Mouse (Mus musculus) right cerebral cortex, postnatal 10 days (tissue): ENCODE results near the gene Krtap5-1.
"Not testable (repeated sequence)": the region's sequence is repeated elsewhere in the genome, so short reads cannot be mapped to it uniquely, and the experiment has no call there.

ENCODE experiments used
- DNase-seq, 2 experiments: peaks; one replicate each; pipeline ENCODE4 v3.0.0; 2021; ENCODE audit warnings: low spot score in 2 of 2

Krtap5-1 gene

GRCm38 (mm10) chr7:142303249-142303648 lies 6.3 kb upstream of the Krtap5-1 start, which contains the start of gene Krtap5-4:
Gene Krtap5-4, plus strand, starts transcription at chr7:142303549.
- DNase-seq: no peak

GRCm38 (mm10) chr7:142296108-142296507 lies 810 bp downstream of the Krtap5-1 start:
- not testable (repeated sequence) for DNase-seq

DNA sequence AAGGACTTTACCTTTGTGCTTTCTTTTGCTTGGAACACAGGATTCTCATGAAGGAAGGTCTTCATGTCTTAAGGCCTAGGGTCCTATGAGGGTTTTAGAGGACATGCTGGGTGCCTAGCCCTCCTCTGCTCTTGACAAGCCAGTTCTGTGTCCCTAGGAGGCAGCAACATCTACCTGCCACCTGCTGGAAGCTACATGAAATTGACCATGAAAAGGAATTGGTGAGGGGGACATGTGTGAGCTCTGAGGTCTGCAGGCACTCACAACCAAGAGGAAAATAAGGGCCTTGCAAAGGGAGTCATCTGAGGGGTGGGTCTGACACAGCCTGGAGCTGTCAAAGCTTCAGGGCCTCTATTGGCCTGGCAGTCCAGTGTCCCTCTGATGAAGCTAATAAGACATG lies 1.5 kb downstream of the Krtap5-1 start:
- no peak for DNase-seq

- peak in 1 of 2 experiments; percentile 31 for DNase-seq
Measured at GRCm38 (mm10) chr7:142293851-142294250, 3.1 kb downstream of the Krtap5-1 start.

- not testable (repeated sequence) for DNase-seq
Measured at GRCm38 (mm10) chr7:142285910-142286612, 10.9 kb downstream of the Krtap5-1 start.

DNA sequence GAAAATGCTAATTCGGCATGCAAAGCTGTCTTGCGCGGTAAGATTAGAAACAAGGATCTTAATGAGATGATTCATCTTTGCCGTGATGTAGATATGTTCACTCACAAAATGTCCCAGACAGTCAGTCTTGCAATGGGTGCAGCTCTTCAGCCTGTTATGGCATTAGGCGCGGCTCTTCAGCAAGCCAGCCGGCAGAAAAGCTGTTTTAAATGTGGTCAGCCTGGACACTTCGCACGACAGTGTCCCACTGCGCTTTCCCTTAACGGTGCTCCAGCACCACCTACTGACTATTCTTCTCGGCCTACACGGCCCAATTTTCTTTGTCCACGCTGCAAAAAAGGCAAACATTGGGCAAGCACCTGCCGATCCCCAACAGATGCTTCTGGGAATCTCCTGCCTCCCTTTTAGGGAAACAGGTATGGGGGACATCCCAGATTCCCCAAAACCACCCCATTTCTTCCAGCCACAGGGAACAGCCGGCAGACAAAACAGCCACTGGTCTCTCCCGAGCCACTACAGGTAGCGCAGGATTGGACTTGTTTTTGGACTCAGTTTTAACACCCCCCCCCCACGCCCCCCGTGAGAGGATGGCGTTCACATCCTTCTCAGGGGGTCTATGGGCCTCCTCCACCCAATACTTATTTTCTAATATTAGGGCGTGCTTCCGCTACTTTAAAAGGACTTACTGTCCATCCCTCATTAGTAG lies 11.6 kb downstream of the Krtap5-1 start:
- peak; percentile 42 to 48 for DNase-seq

- DNase-seq: peak; percentile 93
Measured at GRCm38 (mm10) chr7:142284615-142285080, 12.3 kb downstream of the Krtap5-1 start.

DNA sequence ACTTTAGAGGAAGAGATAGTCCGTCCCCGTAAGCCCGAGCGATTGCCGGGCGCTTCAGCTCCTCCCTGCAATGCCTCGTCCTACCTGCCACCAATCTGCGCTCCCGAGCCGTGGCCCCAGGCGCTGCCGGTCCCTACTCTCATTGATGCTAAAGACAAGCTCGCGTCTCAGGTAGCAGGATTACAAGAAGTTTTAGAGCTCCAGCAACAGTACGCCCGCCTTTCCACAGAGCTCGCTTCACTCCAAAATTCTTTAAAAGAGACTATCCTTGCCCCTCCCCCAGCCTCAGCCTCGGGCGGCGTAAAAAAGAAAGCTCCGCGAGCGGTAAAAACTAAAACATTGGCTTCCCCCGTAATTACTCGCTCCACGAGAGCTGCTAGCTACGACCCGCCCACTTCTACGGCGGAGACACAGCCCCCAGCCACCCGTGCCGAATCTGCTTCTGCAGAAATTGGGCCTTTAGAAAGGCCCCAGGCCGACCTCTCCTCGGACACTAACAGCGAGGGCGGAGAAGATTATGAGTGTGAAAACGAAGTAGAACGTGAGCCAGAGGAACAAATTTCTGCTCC lies 12.8 kb downstream of the Krtap5-1 start:
- DNase-seq: peak; percentile 56 to 58

GRCm38 (mm10) chr7:142282847-142283246 lies 14.1 kb downstream of the Krtap5-1 start:
- DNase-seq: not testable (repeated sequence)

DNA sequence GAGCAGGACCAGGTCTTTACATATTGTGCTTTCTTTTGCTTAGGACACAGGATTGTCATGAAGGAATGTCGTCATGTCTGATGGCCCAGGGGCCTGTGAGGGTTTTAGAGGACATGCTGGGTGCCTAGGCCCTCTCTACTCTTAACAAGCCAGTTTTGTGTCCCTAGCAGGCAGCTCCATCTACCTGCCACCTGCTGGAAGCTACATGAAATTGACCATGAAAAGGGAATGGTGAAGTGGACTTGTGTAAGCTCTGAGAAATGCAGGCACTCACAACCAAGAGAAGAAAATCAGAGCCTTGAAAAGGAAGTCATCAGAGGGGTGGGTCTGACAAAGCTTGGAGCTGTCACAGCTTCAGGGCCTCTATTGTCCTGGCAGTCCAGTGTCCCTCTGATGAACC lies 17.6 kb downstream of the Krtap5-1 start:
- not testable (repeated sequence) for DNase-seq

GRCm38 (mm10) chr7:142278183-142278582 lies 18.7 kb downstream of the Krtap5-1 start:
- peak; percentile 68 to 84 for DNase-seq

GRCm38 (mm10) chr7:142274263-142274662 lies 22.7 kb downstream of the Krtap5-1 start, which contains the start of gene Gm4559:
Gene Gm4559, minus strand, starts transcription at chr7:142274363.
- DNase-seq: not testable (repeated sequence)

DNA sequence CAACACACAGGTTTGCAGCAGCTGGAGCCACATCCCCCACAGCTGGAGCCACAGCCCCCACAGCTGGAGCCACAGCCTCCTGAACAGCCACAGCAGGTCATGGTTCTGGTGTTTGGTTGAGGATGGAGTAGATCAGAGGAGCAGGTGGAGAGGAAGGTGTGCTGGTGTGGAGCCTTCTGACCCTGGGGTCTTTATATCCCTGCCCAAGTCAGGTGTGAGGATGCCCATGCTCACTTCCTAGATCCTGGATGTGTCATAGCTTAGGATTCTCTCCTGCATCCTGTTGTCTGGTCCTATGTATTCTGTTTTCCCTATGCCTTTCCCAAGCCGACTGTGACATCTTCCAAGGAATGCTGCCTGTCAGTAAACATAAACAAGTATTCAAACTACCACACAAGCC lies 38.7 kb downstream of the Krtap5-1 start, which contains the start of gene Gm2431:
Gm2431 (minus strand) TSS at position 101 of the 400 bp plus-strand sequence.
- not testable (repeated sequence) for DNase-seq

DNA sequence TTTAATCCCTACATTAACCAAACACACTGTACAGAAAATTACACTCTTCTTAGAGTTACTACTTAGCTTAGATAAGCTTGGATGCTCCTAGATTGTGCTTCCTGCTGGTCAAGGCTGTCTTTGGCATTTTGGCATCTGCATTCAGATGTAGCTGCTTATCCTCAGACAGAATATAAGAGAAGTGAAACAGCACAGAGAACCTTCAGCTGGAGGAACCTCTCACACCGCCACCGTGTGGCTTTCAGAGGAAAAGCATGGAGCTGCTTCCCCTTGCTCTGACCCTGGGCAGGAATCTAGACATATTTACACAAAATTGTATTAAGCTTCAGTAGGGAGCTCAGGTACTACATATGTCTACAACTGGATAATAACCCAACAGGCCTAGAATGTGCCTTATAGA lies 41.4 kb downstream of the Krtap5-1 start:
- DNase-seq: peak; percentile 37 to 60

GRCm38 (mm10) chr7:142249824-142250223 lies 47.1 kb downstream of the Krtap5-1 start:
- DNase-seq: peak in 1 of 2 experiments; percentile 41
